Mouse (Mus musculus) embryo, embryonic 10 days (tissue): ENCODE data around the gene Ppp1r14b.
A peak's percentile ranks its signal among the peaks of the same experiment; 100 is the strongest.

Source experiments
- DNase-seq: peaks from one replicate; pipeline ENCODE4 v3.0.0-alpha.2; 2015; ENCODE audit warnings: low spot score

The Ppp1r14b gene

GRCm38 (mm10) chr19:6994002-6994401 is 19.2 kb downstream of the Ppp1r14b start:
- DNase-seq: no peak

GRCm38 (mm10) chr19:6994489-6994888 is 19.7 kb downstream of the Ppp1r14b start:
- no peak for DNase-seq

- no peak for DNase-seq
Observed at GRCm38 (mm10) chr19:6995255-6995991, 20.7 kb downstream of the Ppp1r14b start.

- DNase-seq: peak; percentile 94
Observed at GRCm38 (mm10) chr19:6996006-6996405, 21.2 kb downstream of the Ppp1r14b start, which contains the start of the genes Nudt22 and Trpt1. Gene Nudt22 (minus strand): TSS chr19:6996117. Gene Trpt1 (plus strand): TSS chr19:6996131.

- no peak for DNase-seq
Observed at GRCm38 (mm10) chr19:6997721-6998290, 23.0 kb downstream of the Ppp1r14b start.

GRCm38 (mm10) chr19:6999360-7000063 is 24.7 kb downstream of the Ppp1r14b start:
- DNase-seq: no peak

- DNase-seq: no peak
Observed at GRCm38 (mm10) chr19:7006892-7007593, 32.3 kb downstream of the Ppp1r14b start.

GRCm38 (mm10) chr19:7012426-7012825 is 37.7 kb downstream of the Ppp1r14b start:
- DNase-seq: no peak

DNA sequence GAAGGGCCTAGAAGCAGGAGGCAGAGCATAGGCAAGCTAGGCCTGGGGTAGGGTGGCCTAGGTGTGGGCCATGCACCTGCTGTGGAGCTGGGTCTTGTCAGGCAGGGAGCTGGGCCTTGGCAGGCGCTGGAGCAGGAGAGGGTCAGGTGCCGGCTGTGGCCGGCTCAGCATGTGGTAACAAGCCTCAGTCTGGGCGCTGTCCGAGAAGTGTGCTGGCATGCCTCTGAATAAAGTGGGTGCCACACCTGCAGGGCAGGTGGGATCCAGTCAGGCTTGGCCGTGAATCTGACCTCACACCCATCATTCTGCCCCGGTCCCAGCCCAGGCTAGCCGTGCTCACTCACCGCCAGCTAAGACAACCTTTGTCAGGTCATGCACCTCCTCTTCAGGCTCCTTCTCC is 39.2 kb downstream of the Ppp1r14b start:
- DNase-seq: no peak

DNA sequence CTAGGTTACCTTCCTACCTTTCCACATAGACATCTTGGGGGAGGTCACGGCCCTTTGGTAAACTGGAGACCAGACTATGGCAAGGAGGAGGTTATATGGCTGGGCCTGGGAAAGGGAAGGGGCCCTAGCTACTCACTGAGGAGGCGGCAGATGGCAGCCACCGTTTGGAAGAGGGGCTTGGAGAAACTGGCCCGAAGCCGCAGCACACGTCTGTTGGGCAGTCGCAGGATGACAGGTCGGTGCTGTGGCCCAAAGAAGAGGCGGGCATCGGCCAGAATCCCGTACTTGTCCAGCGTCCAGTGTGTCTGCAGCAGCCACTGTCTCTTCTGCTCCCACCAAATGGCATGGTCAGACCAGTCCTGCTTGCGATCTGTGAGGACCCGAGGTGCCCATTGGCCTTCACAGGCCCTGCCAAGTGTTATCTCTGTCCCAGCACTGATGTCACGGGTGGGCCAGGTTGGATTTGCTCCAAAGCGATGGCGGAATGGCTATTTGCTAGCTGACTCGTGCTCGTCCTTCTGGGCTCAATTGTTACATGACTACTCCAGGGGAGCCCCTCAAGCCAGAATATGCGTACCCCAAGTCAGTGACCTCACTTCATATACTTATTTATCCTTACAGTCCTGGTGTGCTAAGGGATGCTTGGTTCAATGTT is 39.8 kb downstream of the Ppp1r14b start:
- no peak for DNase-seq

GRCm38 (mm10) chr19:7017541-7018457 is 43.0 kb downstream of the Ppp1r14b start:
- no peak for DNase-seq

DNA sequence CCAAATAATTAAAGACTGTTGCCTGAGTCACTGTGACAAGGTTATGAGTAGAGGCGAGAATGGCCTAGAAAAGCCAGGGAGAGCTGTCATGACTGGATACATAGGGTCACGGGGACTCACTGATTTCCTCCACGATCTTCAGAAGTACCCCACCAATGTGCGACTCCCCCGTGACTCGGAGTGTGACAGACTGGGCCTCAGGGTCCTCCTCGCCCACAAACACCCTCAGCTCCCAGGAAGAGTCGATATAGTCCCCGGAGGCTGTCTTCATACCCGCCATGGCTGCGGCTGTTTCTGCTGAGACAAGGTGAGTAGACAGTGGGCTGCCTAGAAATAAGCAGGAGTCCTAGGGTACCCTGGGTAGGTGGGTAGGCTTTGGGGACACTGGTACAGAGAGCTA is 43.8 kb downstream of the Ppp1r14b start:
- no peak for DNase-seq

DNA sequence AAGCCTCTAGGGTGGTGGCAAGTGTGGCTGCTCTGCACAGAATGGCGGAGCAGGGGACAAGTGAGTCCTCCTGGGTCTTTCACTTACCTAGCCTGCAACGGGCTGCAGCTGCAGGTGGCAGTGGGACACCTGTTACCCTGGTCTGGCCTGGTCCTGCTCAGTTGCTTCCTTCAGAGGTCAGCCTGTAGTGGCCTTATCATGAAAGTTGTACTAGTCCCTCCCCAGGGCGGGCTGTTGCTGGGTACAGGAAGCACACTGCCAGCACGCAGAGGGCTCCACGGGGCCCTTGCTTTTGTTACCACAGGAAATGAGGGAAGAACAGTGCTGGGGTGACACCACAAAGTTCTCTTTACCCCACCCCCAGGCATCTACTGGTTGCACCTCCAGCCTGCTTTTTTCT is 44.4 kb downstream of the Ppp1r14b start, which contains the start of gene Fermt3:
Fermt3 (minus strand) TSS at position 279 of the 400 bp plus-strand sequence.
- no peak for DNase-seq

GRCm38 (mm10) chr19:7020224-7020641 is 45.5 kb downstream of the Ppp1r14b start:
- DNase-seq: peak; percentile 77
